Mouse (Mus musculus) embryonic facial prominence, embryonic 10.5 days (tissue): Measurements from ENCODE around the gene Cyp4v3. TPM values are rescaled to one million over a fixed set of nuclear protein-coding genes. Genes with fewer than 3 reads are reported as not detected.

Experiments used
- DNase-seq: peaks from one replicate; pipeline ENCODE4 v3.0.0-alpha.2; 2017; ENCODE audit warnings: low spot score
- H3K27ac ChIP-seq: fragments of 300-500 bp; sonication (generic); replicated peaks from 2 replicates; pipeline ENCODE4 v1.5.1; 2016; ENCODE audit warnings: mild to moderate bottlenecking
- H3K27me3 ChIP-seq: fragments of 300-500 bp; sonication (generic); replicated peaks from 2 replicates; pipeline ENCODE4 v1.6.1; 2016; ENCODE audit warnings: low read depth, mild to moderate bottlenecking; ENCODE audit not compliant: poor library complexity, severe bottlenecking
- H3K36me3 ChIP-seq: fragments of 300-500 bp; sonication (generic); replicated peaks from 2 replicates; pipeline ENCODE4 v1.6.1; 2016; ENCODE audit warnings: mild to moderate bottlenecking, moderate library complexity
- H3K4me1 ChIP-seq: fragments of 300-500 bp; sonication (generic); 2 replicates; pipeline ENCODE4 v1.6.1; 2016
- H3K4me3 ChIP-seq: fragments of 300-500 bp; sonication (generic); 2 replicates; pipeline ENCODE4 v1.5.1; 2016; ENCODE audit warnings: mild to moderate bottlenecking, moderate library complexity
- H3K9me3 ChIP-seq: fragments of 300-500 bp; sonication (generic); 2 replicates; pipeline ENCODE4 v1.6.1; 2016; ENCODE audit warnings: mild to moderate bottlenecking
- WGBS: fragments of 180-500 bp; shearing (Covaris S2); methylation state at CpG from one replicate; pipeline ENCODE4 v1.1.7; 2016; 5-methylcytosine and 5-hydroxymethylcytosine counted together
- polyA plus RNA-seq: library from polyadenylated mRNA; unstranded; fragments of >200 nt; fragmentation: Nextera tagmentation; extraction: Ambion mirVana; gene quantifications from 2 replicates; pipeline ENCODE4 v1.2.1, GENCODE M21; 2016

Cyp4v3 gene
- polyA plus RNA-seq, 1 experiment from 2014 or later: 1.3 TPM

- Histone ChIP-seq H3K36me3 (no peaks in the 10 kb centered on the region), H3K27ac (no peak overlapping the region), H3K4me3 (no peak overlapping the region), H3K4me1 (no peaks in the 10 kb centered on the region), H3K27me3 (no peaks in the 10 kb centered on the region), H3K9me3 (peaks cover 9% of the 10 kb centered on the region; the same call in 1 of the 2 replicates)
- 91% methylated on average over 3 of the region's 3 CpGs for whole genome bisulfite sequencing
- no peak for DNase-seq
These were observed 70.2 kb downstream of the Cyp4v3 start for GRCm38 (mm10) chr8:45262851-45263250.

- no peaks in the 10 kb centered on the region for H3K36me3 ChIP-seq
- H3K4me3 ChIP-seq: no peak within 1 kb of the TSS
- H3K9me3 ChIP-seq: peaks cover 9% of the 10 kb centered on the region; the same call in 1 of the 2 replicates
- H3K27me3 ChIP-seq: no peaks in the 10 kb centered on the region
- H3K4me1 ChIP-seq: no peaks in the 10 kb centered on the region
- H3K27ac ChIP-seq: no peak within 1 kb of the TSS
- DNase-seq: no peak
- WGBS: 82% methylated on average over 10 of the region's 10 CpGs
These were observed 71.1 kb downstream of the Cyp4v3 start, which contains the start of gene F11 for GRCm38 (mm10) chr8:45261920-45262319. TSS of gene F11 (minus strand) at chr8:45262031.

GRCm38 (mm10) chr8:45258421-45258820 is 74.6 kb downstream of the Cyp4v3 start:
- no peak overlapping the region for H3K27ac ChIP-seq
- no peaks in the 10 kb centered on the region for H3K4me1 ChIP-seq
- no peaks in the 10 kb centered on the region for H3K9me3 ChIP-seq
- H3K4me3 ChIP-seq: no peak overlapping the region
- H3K27me3 ChIP-seq: no peaks in the 10 kb centered on the region
- WGBS: 83% methylated on average over 8 of the region's 8 CpGs
- DNase-seq: no peak
- H3K36me3 ChIP-seq: no peaks in the 10 kb centered on the region

- no peaks in the 10 kb centered on the region for H3K27me3 ChIP-seq
- no peak overlapping the region for H3K4me3 ChIP-seq
- no peak for DNase-seq
- no peak overlapping the region for H3K27ac ChIP-seq
- WGBS: 90% methylated on average over 12 of the region's 12 CpGs
- H3K36me3 ChIP-seq: no peaks in the 10 kb centered on the region
- no peaks in the 10 kb centered on the region for H3K4me1 ChIP-seq
- H3K9me3 ChIP-seq: no peaks in the 10 kb centered on the region
These were observed 78.0 kb downstream of the Cyp4v3 start for GRCm38 (mm10) chr8:45255040-45255439.

Other genes with a start within 250 kb of the Cyp4v3 start
- gene F11, start 71.2 kb downstream of the Cyp4v3 start, polyA plus RNA-seq: not detected in 2 replicates
- 0.03 TPM in 1 of 2 replicates, not detected in the other for gene Klkb1, start 38.4 kb downstream of the Cyp4v3 start, polyA plus RNA-seq
- gene Gm45753, start 24.8 kb downstream of the Cyp4v3 start, polyA plus RNA-seq: 0.07 TPM in 1 of 2 replicates, not detected in the other
- gene Fam149a, start 49.1 kb upstream of the Cyp4v3 start, polyA plus RNA-seq: 13.1 and 13.8 TPM in 2 replicates
- 0.70 and 0.80 TPM in 2 replicates for gene Tlr3, start 77.9 kb upstream of the Cyp4v3 start, polyA plus RNA-seq
- gene Sorbs2, start 174.6 kb upstream of the Cyp4v3 start, polyA plus RNA-seq: 23.8 and 25.2 TPM in 2 replicates